Mouse (Mus musculus) embryonic facial prominence, embryonic 10.5 days (tissue): ENCODE data around the gene Dscam. TPM values are rescaled to one million over a fixed set of nuclear protein-coding genes. Genes with fewer than 3 reads are reported as not detected.
A peak's percentile ranks its signal among the peaks of the same experiment; 100 is the strongest.

ENCODE experiments used
- DNase-seq: peaks from one replicate; pipeline ENCODE4 v3.0.0-alpha.2; 2017; ENCODE audit warnings: low spot score
- H3K27ac ChIP-seq: fragments of 300-500 bp; sonication (generic); replicated peaks from 2 replicates; pipeline ENCODE4 v1.5.1; 2016; ENCODE audit warnings: mild to moderate bottlenecking
- H3K27me3 ChIP-seq: fragments of 300-500 bp; sonication (generic); replicated peaks from 2 replicates; pipeline ENCODE4 v1.6.1; 2016; ENCODE audit warnings: low read depth, mild to moderate bottlenecking; ENCODE audit not compliant: poor library complexity, severe bottlenecking
- H3K36me3 ChIP-seq: fragments of 300-500 bp; sonication (generic); replicated peaks from 2 replicates; pipeline ENCODE4 v1.6.1; 2016; ENCODE audit warnings: mild to moderate bottlenecking, moderate library complexity
- H3K4me1 ChIP-seq: fragments of 300-500 bp; sonication (generic); 2 replicates; pipeline ENCODE4 v1.6.1; 2016
- H3K4me3 ChIP-seq: fragments of 300-500 bp; sonication (generic); 2 replicates; pipeline ENCODE4 v1.5.1; 2016; ENCODE audit warnings: mild to moderate bottlenecking, moderate library complexity
- H3K9me3 ChIP-seq: fragments of 300-500 bp; sonication (generic); 2 replicates; pipeline ENCODE4 v1.6.1; 2016; ENCODE audit warnings: mild to moderate bottlenecking
- WGBS: fragments of 180-500 bp; shearing (Covaris S2); methylation state at CpG from one replicate; pipeline ENCODE4 v1.1.7; 2016; 5-methylcytosine and 5-hydroxymethylcytosine counted together
- polyA plus RNA-seq: library from polyadenylated mRNA; unstranded; fragments of >200 nt; fragmentation: Nextera tagmentation; extraction: Ambion mirVana; gene quantifications from 2 replicates; pipeline ENCODE4 v1.2.1, GENCODE M21; 2016

Dscam gene
- polyA plus RNA-seq, 1 experiment from 2014 or later = 0.25 TPM

DNA sequence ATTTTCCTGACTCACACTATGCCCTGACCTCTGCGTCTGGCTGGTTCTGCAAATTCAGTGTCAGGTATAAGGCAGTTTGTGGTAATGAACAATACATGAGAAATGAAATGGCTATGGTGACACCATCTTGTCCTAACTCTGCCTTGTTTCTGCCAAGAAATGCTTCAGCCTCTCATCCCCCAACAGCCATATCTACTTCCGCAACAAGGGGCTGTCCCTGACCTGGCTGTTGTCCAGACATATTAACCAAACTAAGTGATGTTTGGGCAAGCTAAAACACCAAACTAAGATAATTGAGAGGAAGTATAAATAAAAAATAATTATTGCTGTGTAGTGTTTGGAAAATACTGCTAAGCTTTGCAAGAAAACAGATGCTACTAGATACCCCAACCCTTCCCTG, 258.4 kb downstream of the Dscam start:
- Histone ChIP-seq H3K4me1 (no peaks in the 10 kb centered on the region), H3K27me3 (no peaks in the 10 kb centered on the region), H3K9me3 (no peaks in the 10 kb centered on the region), H3K36me3 (no peaks in the 10 kb centered on the region), H3K4me3 (no peak overlapping the region), H3K27ac (no peak overlapping the region)
- WGBS = 91% methylated on average over 2 of the region's 2 CpGs
- no peak for DNase-seq

GRCm38 (mm10) chr16:96910405-96911164, 260.0 kb downstream of the Dscam start:
- 80% methylated on average over 4 of the region's 4 CpGs for WGBS
- no peak overlapping the region for H3K4me3 ChIP-seq
- no peaks in the 10 kb centered on the region for H3K36me3 ChIP-seq
- no peak overlapping the region for H3K27ac ChIP-seq
- no peaks in the 10 kb centered on the region for H3K9me3 ChIP-seq
- H3K4me1 ChIP-seq = no peaks in the 10 kb centered on the region
- no peak for DNase-seq
- no peaks in the 10 kb centered on the region for H3K27me3 ChIP-seq

DNA sequence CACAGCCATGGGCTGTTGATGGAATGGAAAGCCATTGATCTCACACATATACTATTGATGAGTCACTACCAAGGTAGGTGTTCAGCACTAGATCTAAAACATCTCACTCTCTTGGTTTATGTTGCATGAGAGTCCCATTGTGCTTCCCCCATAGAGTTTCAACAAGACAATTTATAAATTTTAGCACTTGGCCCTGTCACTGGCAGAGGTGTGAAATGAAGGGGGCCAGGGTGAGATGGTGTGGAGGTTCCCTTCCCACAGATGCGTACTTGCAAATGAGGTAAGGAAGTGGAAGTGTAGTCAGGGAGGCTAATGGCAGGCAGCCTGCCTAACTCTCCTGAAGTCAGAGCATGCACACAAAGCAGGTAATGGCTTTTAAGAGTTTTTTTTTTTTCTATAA, 262.7 kb downstream of the Dscam start:
- H3K4me3 ChIP-seq = no peak overlapping the region
- no peaks in the 10 kb centered on the region for H3K27me3 ChIP-seq
- DNase-seq = no peak
- H3K4me1 ChIP-seq = 0 out of 2 replicates have a peak, but pooled peaks cover 5% of the 10 kb centered on the region
- H3K9me3 ChIP-seq = no peaks in the 10 kb centered on the region
- H3K36me3 ChIP-seq = no peaks in the 10 kb centered on the region
- no peak overlapping the region for H3K27ac ChIP-seq
- 92% methylated on average over 1 of the region's 1 CpGs for WGBS

GRCm38 (mm10) chr16:96907081-96907480, 263.5 kb downstream of the Dscam start:
- 0 out of 2 replicates have a peak, but pooled peaks cover 5% of the 10 kb centered on the region for H3K4me1 ChIP-seq
- 87% methylated on average over 1 of the region's 1 CpGs for WGBS

DNA sequence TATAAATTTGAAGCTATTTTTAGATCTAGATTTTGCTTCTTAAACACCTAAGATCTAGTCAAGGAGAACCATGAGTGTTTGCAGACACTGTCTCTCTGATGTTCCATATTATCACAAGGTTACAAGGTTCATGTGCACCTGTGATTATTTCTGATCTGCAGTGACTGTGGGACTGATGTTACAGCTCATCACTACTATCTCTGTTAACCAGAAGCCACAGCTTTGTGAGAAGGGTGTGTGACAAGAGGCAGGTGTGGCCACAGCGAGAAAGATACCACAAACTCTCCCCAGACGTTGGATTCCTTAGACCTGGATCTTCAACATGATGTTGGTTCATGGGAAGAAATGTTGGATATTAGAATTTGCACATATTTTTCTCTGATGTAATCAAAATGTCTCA, 263.9 kb downstream of the Dscam start:
- WGBS = 84% methylated on average over 2 of the region's 2 CpGs
- no peak overlapping the region for H3K4me3 ChIP-seq
- no peak overlapping the region for H3K27ac ChIP-seq
- no peaks in the 10 kb centered on the region for H3K36me3 ChIP-seq
- 0 out of 2 replicates have a peak, but pooled peaks cover 5% of the 10 kb centered on the region for H3K4me1 ChIP-seq
- H3K27me3 ChIP-seq = no peaks in the 10 kb centered on the region
- no peaks in the 10 kb centered on the region for H3K9me3 ChIP-seq
- no peak for DNase-seq

More at GRCm38 (mm10) chr16:96907081-96907480, 263.5 kb downstream of the Dscam start:
- H3K4me3 ChIP-seq = no peak overlapping the region
- DNase-seq = no peak
- H3K27ac ChIP-seq = no peak overlapping the region
- H3K36me3 ChIP-seq = no peaks in the 10 kb centered on the region
- H3K9me3 ChIP-seq = no peaks in the 10 kb centered on the region
- no peaks in the 10 kb centered on the region for H3K27me3 ChIP-seq

DNA sequence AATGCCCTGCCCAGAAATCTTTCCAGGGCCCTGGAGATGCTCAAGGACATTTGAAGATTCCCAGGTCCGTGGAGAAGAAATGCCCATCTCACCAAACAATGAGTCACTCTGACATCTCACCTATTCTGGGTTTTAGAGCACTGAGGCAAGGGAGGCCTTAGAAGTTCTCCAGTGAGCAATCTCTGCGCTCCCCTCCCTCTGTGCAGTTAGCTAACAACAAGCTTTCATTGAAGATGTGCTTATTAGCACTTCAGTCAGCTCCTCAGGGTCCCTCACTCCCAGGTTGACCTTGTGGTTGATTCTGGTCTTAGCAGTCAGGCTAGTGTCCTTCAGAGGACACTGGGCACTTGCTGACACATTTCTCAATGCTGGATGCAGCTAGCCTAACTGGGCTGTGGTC, 265.8 kb downstream of the Dscam start:
- DNase-seq = no peak
- 68% methylated on average over 2 of the region's 2 CpGs for whole genome bisulfite sequencing
- Histone ChIP-seq H3K27ac (no peak overlapping the region), H3K27me3 (no peaks in the 10 kb centered on the region), H3K9me3 (no peaks in the 10 kb centered on the region), H3K4me1 (0 out of 2 replicates have a peak, but pooled peaks cover 5% of the 10 kb centered on the region), H3K4me3 (no peak overlapping the region), H3K36me3 (no peaks in the 10 kb centered on the region)

DNA sequence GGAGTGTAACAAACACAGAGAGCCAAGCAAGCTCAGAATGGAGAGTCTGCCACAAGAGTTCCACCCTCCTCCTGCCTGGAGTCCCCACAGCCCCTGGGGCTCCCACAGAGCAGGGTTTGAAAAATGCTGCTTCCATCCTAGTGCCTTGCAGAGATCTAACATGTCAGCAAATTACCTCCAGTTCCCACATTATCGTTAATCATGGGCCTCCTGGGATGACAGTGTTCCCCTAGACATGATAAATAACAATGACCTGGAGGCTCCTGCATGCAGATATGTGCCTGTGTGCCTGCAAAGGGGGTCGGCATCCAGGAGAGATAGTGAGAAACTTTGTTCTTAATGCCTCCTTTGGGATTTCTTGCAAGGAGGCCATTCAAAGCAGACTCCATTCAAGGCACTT, 266.2 kb downstream of the Dscam start:
- WGBS = 43% methylated on average over 2 of the region's 2 CpGs
- Histone ChIP-seq H3K9me3 (no peaks in the 10 kb centered on the region), H3K4me1 (0 out of 2 replicates have a peak, but pooled peaks cover 5% of the 10 kb centered on the region), H3K27ac (no peak overlapping the region), H3K36me3 (no peaks in the 10 kb centered on the region), H3K4me3 (no peak overlapping the region), H3K27me3 (no peaks in the 10 kb centered on the region)
- no peak for DNase-seq

DNA sequence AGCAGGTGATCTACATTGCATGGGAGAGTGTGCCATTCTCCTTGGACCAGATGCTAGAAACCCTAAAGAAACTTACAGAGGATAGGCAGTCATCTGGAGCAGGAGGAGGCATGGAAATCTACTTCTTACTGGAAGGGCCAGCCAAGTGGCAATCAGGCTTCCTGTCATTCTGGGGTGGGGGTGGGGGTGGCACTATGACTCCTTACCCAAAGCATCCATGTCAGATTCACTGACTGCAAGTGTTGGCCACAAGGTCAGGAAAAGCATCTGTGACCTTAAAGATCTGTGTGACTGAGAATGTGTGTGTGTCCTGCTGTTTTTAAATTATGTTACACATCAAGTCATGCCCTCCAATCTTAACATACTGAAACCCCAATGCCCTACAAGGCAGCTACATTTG, 268.0 kb downstream of the Dscam start:
- 0 out of 2 replicates have a peak, but pooled peaks cover 5% of the 10 kb centered on the region for H3K4me1 ChIP-seq
- no peaks in the 10 kb centered on the region for H3K9me3 ChIP-seq
- no peak overlapping the region for H3K4me3 ChIP-seq
- no peak for DNase-seq
- H3K27ac ChIP-seq = no peak overlapping the region
- H3K27me3 ChIP-seq = no peaks in the 10 kb centered on the region
- no peaks in the 10 kb centered on the region for H3K36me3 ChIP-seq

DNA sequence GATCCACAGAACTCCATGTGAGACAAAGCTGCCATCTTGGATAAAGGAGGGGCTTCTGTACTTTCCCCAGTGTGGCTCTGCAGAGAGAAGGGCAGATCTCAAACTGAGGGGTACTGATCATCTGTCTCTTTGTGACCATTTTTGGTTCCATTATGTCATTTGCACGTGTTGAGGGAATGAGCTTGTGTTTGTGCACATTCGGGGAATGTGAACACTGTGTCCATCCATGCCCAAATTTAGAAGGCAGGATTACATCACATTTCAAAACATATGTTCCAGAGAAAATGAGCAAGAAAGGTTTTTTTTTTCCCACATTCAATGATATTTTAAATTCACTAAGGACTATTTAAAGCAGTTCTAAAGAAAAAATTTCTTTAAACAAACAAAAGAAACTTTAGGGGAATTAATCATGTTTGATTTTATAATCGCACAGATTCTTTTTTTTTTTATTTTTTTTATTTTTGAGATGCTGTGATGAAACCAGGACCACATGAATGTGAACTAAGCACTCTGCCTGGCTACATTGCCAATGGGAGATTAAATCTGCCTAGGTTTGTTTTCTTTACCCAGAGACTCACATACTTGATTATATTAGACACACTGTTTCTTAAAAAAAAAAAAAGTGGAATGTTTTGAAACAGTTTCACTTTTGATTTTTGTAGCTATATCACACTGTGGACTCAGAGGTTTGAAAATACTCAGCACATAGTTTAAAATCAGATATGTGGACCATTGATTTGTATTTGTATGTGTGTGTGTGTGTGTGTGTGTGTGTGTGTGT, 269.1 kb downstream of the Dscam start:
- no peaks in the 10 kb centered on the region for H3K36me3 ChIP-seq
- peaks cover 6% of the 10 kb centered on the region; the same call in 1 of the 2 replicates for H3K4me1 ChIP-seq
- no peak overlapping the region for H3K4me3 ChIP-seq
- no peak for DNase-seq
- H3K27ac ChIP-seq = no peak overlapping the region
- H3K27me3 ChIP-seq = no peaks in the 10 kb centered on the region
- no peaks in the 10 kb centered on the region for H3K9me3 ChIP-seq
- 83% methylated on average over 3 of the region's 3 CpGs for WGBS

DNA sequence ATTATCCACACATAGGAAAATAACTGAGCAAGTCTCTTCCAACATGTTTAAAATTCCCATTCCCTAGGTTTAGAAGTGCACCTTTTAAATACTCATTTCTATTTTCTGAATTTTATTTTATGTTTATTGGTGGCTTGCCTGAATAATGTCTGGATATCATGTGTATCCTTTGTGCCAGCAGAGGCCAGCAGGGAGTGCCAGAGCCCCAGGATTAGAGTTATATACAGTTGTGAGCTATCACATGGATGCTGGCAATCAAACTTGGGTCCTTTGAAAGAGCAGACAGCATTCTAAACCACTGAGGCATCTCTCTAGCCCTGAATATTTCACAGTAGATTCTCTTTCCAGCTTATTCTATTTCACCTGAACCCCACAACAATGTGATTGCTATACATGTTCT, 271.2 kb downstream of the Dscam start:
- no peak overlapping the region for H3K4me3 ChIP-seq
- H3K36me3 ChIP-seq = no peaks in the 10 kb centered on the region
- no peaks in the 10 kb centered on the region for H3K27me3 ChIP-seq
- H3K27ac ChIP-seq = no peak overlapping the region
- no peak for DNase-seq
- no peaks in the 10 kb centered on the region for H3K9me3 ChIP-seq
- H3K4me1 ChIP-seq = peaks cover 7% of the 10 kb centered on the region; the same call in 1 of the 2 replicates

DNA sequence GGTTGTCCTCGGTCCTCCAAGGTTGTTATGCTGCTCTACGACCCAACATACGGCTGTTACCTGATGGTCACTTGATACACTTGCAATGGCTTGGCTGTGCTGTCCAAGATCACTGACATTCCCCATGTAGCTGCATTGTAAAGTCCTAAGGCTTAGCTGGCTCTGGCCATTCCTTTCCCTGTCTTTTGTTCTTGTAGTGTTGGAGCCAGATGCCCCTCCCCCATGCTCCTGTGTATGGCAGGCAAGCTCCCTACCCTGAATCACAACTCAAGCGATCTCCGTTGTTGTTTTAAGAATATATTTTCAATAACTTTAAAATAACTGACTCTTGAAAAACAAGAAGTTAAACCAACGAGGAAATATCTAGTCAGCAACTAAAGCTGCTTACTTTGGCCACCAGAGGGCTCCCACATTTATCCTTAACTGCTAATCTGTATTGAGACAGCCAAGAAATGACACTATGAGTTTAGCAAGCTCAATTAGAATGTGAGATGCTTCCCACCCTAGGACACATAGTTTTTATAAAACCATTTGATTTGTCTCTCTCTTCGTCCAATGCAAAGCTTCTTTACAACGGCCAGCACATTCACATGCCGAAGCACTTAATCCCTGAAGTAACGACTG, 273.9 kb downstream of the Dscam start:
- WGBS = 59% methylated on average over 10 of the region's 10 CpGs
- Histone ChIP-seq H3K36me3 (no peaks in the 10 kb centered on the region), H3K27ac (no peak overlapping the region), H3K4me3 (no peak overlapping the region), H3K27me3 (no peaks in the 10 kb centered on the region), H3K9me3 (no peaks in the 10 kb centered on the region), H3K4me1 (peaks cover 5% of the 10 kb centered on the region; the same call in 1 of the 2 replicates)
- DNase-seq = peak; percentile 20

GRCm38 (mm10) chr16:96888036-96888435, 282.5 kb downstream of the Dscam start:
- H3K4me1 ChIP-seq = no peaks in the 10 kb centered on the region
- no peaks in the 10 kb centered on the region for H3K36me3 ChIP-seq
- DNase-seq = no peak
- no peaks in the 10 kb centered on the region for H3K9me3 ChIP-seq
- 80% methylated on average over 1 of the region's 1 CpGs for WGBS
- H3K4me3 ChIP-seq = no peak overlapping the region
- H3K27me3 ChIP-seq = no peaks in the 10 kb centered on the region
- H3K27ac ChIP-seq = no peak overlapping the region
